10 mouse cellular contexts compared by ENCODE assay signal in genomic region chr10:117477331-117478201, GRCm38 (mm10).
A peak's percentile ranks its signal among the peaks of the same experiment; 100 is the strongest.
DNase-seq lines count a peak whose midpoint lies in the region; ATAC-seq and TF ChIP-seq lines count a peak whose summit lies in the region.
"Had no signal": no experiment of that assay in that cellular context is flagged by ENCODE, and none has a peak within 500 bp of the region (broad histone marks: within the 10 kb centered on the region; RNA-seq: fewer than 3 reads in every experiment).

No protein-coding gene starts in this region.

- in situ Hi-C loops in ES-E14 (cut with MboI; ENCODE audit: low sequenced_read_pairs in 2 of 2, unreplicated experiment in 2 of 2), result no loop called here

- H3K27me3 ChIP-seq in heart, adult 2 months (ENCODE audit: control insufficient read depth, insufficient read depth, low read length), result no peaks in the 10 kb centered on the region
- H3K27me3 ChIP-seq in forebrain, embryonic 15.5 days, result no peaks in the 10 kb centered on the region
- peaks cover 20% of the 10 kb centered on the region; the same call in 1 of the 2 replicates for H3K27me3 ChIP-seq in midbrain, embryonic 11.5 days (ENCODE audit: control insufficient read depth, insufficient read depth, low read length)
- H3K27me3 ChIP-seq in intestine, embryonic 16.5 days (replicated peaks; ENCODE audit: control insufficient read depth, insufficient read depth, low read length), result no peaks in the 10 kb centered on the region

- TF ChIP-seq CTCF in heart, adult 2 months (IDR thresholded peaks at IDR 0.05), result no peak
- no peak for TF ChIP-seq CTCF in gastrocnemius, adult 2 months (IDR thresholded peaks at IDR 0.05)

- DNase-seq in heart, adult 11 months, result peak; percentile 39
- DNase-seq in heart, adult 2 months, result no peak
- no peak for DNase-seq in ES-E14 (ENCODE audit: low read depth, low spot score)
- DNase-seq in midbrain, embryonic 11.5 days (ENCODE audit: low spot score, missing footprints), result no peak
- DNase-seq in gastrocnemius, adult 2 months, result no peak

- intact Hi-C loops in heart, adult 2 months (cut with DNase I), result no loop called here
- intact Hi-C loops in gastrocnemius, adult 2 months (cut with DNase I), result no loop called here

- 94% methylated on average over 12 of the region's 12 CpGs for WGBS in heart, adult 2 months
- WGBS in forebrain, embryonic 15.5 days, result 44% methylated on average over 12 of the region's 12 CpGs
- WGBS in midbrain, embryonic 11.5 days, result 46% methylated on average over 12 of the region's 12 CpGs
- WGBS in intestine, embryonic 16.5 days, result 88% methylated on average over 12 of the region's 12 CpGs

- no peak overlapping the region for H3K9ac ChIP-seq in heart, adult 2 months (ENCODE audit: low read depth, low read length)
- no peak overlapping the region for H3K9ac ChIP-seq in ES-E14 (ENCODE audit: insufficient read depth, low read depth, low read length, poor library complexity, severe bottlenecking)
- peak overlapping the region; percentile 44 for H3K9ac ChIP-seq in forebrain, embryonic 15.5 days (replicated peaks)
- peak overlapping the region; percentile 29; the same call in 1 of the 2 replicates for H3K9ac ChIP-seq in midbrain, embryonic 11.5 days (ENCODE audit: low read length)
- no peak overlapping the region for H3K9ac ChIP-seq in intestine, embryonic 16.5 days (ENCODE audit: low read depth, low read length)

- H3K9me3 ChIP-seq in ES-E14 (ENCODE audit: control insufficient read depth, insufficient read depth, low read depth, low read length), result no peaks in the 10 kb centered on the region
- no peaks in the 10 kb centered on the region for H3K9me3 ChIP-seq in forebrain, embryonic 15.5 days
- no peaks in the 10 kb centered on the region for H3K9me3 ChIP-seq in midbrain, embryonic 11.5 days (ENCODE audit: control insufficient read depth, low read length)
- H3K9me3 ChIP-seq in intestine, embryonic 16.5 days (ENCODE audit: control insufficient read depth, low read length), result 0 out of 2 replicates have a peak, but pooled peaks cover 4% of the 10 kb centered on the region

- peak; percentile 38; the same call in 1 of the 2 replicates for ATAC-seq in forebrain, embryonic 15.5 days (replicated peaks)
- ATAC-seq in midbrain, embryonic 11.5 days (ENCODE audit: low FRiP score), result peak; percentile 50
- no peak for ATAC-seq in intestine, embryonic 16.5 days
- no peak for ATAC-seq in monocyte, adult 5-6 weeks (replicated peaks; ENCODE audit: insufficient number of reproducible peaks, low FRiP score, low TSS enrichment, poor library complexity, severe bottlenecking)

- H3K27ac ChIP-seq in heart, adult 2 months, result no peak overlapping the region
- no peak overlapping the region for H3K27ac ChIP-seq in ES-E14 (ENCODE audit: insufficient read depth, low read depth, low read length, poor library complexity, severe bottlenecking)
- H3K27ac ChIP-seq in forebrain, embryonic 15.5 days (replicated peaks), result peak overlapping the region; percentile 49
- H3K27ac ChIP-seq in midbrain, embryonic 11.5 days (ENCODE audit: low read depth, low read length), result no peak overlapping the region
- no peak overlapping the region for H3K27ac ChIP-seq in intestine, embryonic 16.5 days (ENCODE audit: low read length)
- H3K27ac ChIP-seq in gastrocnemius, adult 2 months, result no peak overlapping the region

- H3K4me1 ChIP-seq in heart, adult 2 months (ENCODE audit: control insufficient read depth, insufficient read depth, low read length), result no peaks in the 10 kb centered on the region
- no peaks in the 10 kb centered on the region for H3K4me1 ChIP-seq in ES-E14 (ENCODE audit: control insufficient read depth in 2 of 2, insufficient read depth in 2 of 2, low read length in 2 of 2, poor library complexity in 1 of 2)
- peaks cover 7% of the 10 kb centered on the region; the same call in 1 of the 2 replicates for H3K4me1 ChIP-seq in forebrain, embryonic 15.5 days
- H3K4me1 ChIP-seq in midbrain, embryonic 11.5 days (ENCODE audit: control insufficient read depth, insufficient read depth, low read length), result peaks cover 6% of the 10 kb centered on the region; the same call in 1 of the 2 replicates
- H3K4me1 ChIP-seq in intestine, embryonic 16.5 days (ENCODE audit: control insufficient read depth, insufficient read depth, low read length), result no peaks in the 10 kb centered on the region

- no peaks in the 10 kb centered on the region for H3K79me2 ChIP-seq in heart, adult 2 months (replicated peaks; ENCODE audit: control insufficient read depth, insufficient read depth, low read length)

- H3K4me3 ChIP-seq in heart, adult 2 months, result no peak overlapping the region
- H3K4me3 ChIP-seq in ES-E14 (ENCODE audit: insufficient read depth in 1 of 2, low read depth in 1 of 2, low read length in 2 of 2, poor library complexity in 1 of 2, severe bottlenecking in 1 of 2), result peak overlapping the region; percentile 4 to 10; a peak in 1 of 4 replicates
- peak overlapping the region; percentile 38 for H3K4me3 ChIP-seq in forebrain, embryonic 15.5 days
- peak overlapping the region; percentile 3; the same call in 1 of the 2 replicates for H3K4me3 ChIP-seq in midbrain, embryonic 11.5 days (ENCODE audit: low read depth, low read length)
- no peak overlapping the region for H3K4me3 ChIP-seq in intestine, embryonic 16.5 days (ENCODE audit: low read length)
- H3K4me3 ChIP-seq in gastrocnemius, adult 2 months, result no peak overlapping the region

- TF ChIP-seq POLR2A in heart, adult 2 months (IDR thresholded peaks at IDR 0.05; ENCODE audit: insufficient read depth, low read depth, low read length), result no peak

- H3K4me2 ChIP-seq in forebrain, embryonic 15.5 days (replicated peaks), result peak overlapping the region; percentile 55
- peak overlapping the region; percentile 30 for H3K4me2 ChIP-seq in midbrain, embryonic 11.5 days
- no peak overlapping the region for H3K4me2 ChIP-seq in intestine, embryonic 16.5 days (ENCODE audit: low read depth, low read length)
- H3K4me2 ChIP-seq: heart, embryonic 11.5 days had no signal

- TF ChIP-seq EP300 in heart, adult 2 months (IDR thresholded peaks at IDR 0.05; ENCODE audit: insufficient read depth, low read depth, low read length), result no peak

- H3K36me3 ChIP-seq in heart, adult 2 months (ENCODE audit: control insufficient read depth, insufficient read depth, low read length), result no peaks in the 10 kb centered on the region
- no peaks in the 10 kb centered on the region for H3K36me3 ChIP-seq in ES-E14 (ENCODE audit: control insufficient read depth, insufficient read depth, low read length, poor library complexity, severe bottlenecking)
- H3K36me3 ChIP-seq in forebrain, embryonic 15.5 days, result no peaks in the 10 kb centered on the region
- H3K36me3 ChIP-seq in midbrain, embryonic 11.5 days (ENCODE audit: control insufficient read depth, insufficient read depth, low read length), result no peaks in the 10 kb centered on the region
- no peaks in the 10 kb centered on the region for H3K36me3 ChIP-seq in intestine, embryonic 16.5 days (ENCODE audit: control insufficient read depth, insufficient read depth, low read length)
- H3K36me3 ChIP-seq: G1E had no signal

TF ChIP-seq in ES-E14, 5 proteins besides CTCF, POLR2A, EP300 and RAD21:
- TF ChIP-seq MAFK (IDR thresholded peaks at IDR 0.05; ENCODE audit: insufficient read depth, low read depth, low read length) (no peak), ZNF384 (IDR thresholded peaks at IDR 0.05; ENCODE audit: low read depth, low read length) (no peak), HCFC1 (IDR thresholded peaks at IDR 0.05; ENCODE audit: borderline replicate concordance, insufficient read depth, low read length) (no peak), CHD2 (IDR thresholded peaks at IDR 0.05; ENCODE audit: low read depth, low read length) (no peak), ZC3H11A (IDR thresholded peaks at IDR 0.05; ENCODE audit: borderline replicate concordance, low read depth, low read length) (no peak)

Comparison
In these comparisons a context has a peak if more than half of its experiments do, and no peak if none do; other contexts are left out.
1. H3K4me3 ChIP-seq: peak in ES-E14 (2 of 2), forebrain, embryonic 15.5 days (single experiment) and midbrain, embryonic 11.5 days (single experiment); none in heart, adult 2 months (single experiment), intestine, embryonic 16.5 days (single experiment) and gastrocnemius, adult 2 months (single experiment).
2. H3K9ac ChIP-seq: peak in forebrain, embryonic 15.5 days (single experiment) and midbrain, embryonic 11.5 days (single experiment); none in heart, adult 2 months (single experiment), ES-E14 (single experiment) and intestine, embryonic 16.5 days (single experiment).
3. ATAC-seq: peak in forebrain, embryonic 15.5 days (single experiment) and midbrain, embryonic 11.5 days (single experiment); none in intestine, embryonic 16.5 days (single experiment) and monocyte, adult 5-6 weeks (single experiment).